Mouse (Mus musculus): Measurements from ENCODE around the gene Nt5c2. TPM values are rescaled to one million over a fixed set of nuclear protein-coding genes. Genes with fewer than 3 reads are reported as not detected.

Nt5c2 gene
- polyA plus RNA-seq, 1 experiment, result 76.9 TPM

GRCm38 (mm10) chr19:47023546-47023945, 8.6 kb upstream of the Nt5c2 start:
- no peak overlapping the region for H3K4me3 ChIP-seq (ENCODE audit: low read depth, low read length)
- no peaks in the 10 kb centered on the region for H3K9me3 ChIP-seq (replicated peaks; ENCODE audit: control insufficient read depth, insufficient read depth, low read length, poor library complexity, severe bottlenecking)
- H3K36me3 ChIP-seq (ENCODE audit: control insufficient read depth, insufficient read depth, low read length, poor library complexity, severe bottlenecking), result peaks cover 6% of the 10 kb centered on the region
- no peak overlapping the region for H3K9ac ChIP-seq (ENCODE audit: low read depth, poor library complexity, severe bottlenecking)
- peaks cover 3% of the 10 kb centered on the region for H3K4me1 ChIP-seq (ENCODE audit: control insufficient read depth, insufficient read depth, low read length)
- TF ChIP-seq CTCF (IDR thresholded peaks at IDR 0.05; ENCODE audit: low read depth, low read length), result no peak
- H3K27ac ChIP-seq (ENCODE audit: insufficient read depth, low read length), result no peak overlapping the region
- no peaks in the 10 kb centered on the region for H3K27me3 ChIP-seq (ENCODE audit: control insufficient read depth, insufficient read depth, low read length, poor library complexity, severe bottlenecking)

DNA sequence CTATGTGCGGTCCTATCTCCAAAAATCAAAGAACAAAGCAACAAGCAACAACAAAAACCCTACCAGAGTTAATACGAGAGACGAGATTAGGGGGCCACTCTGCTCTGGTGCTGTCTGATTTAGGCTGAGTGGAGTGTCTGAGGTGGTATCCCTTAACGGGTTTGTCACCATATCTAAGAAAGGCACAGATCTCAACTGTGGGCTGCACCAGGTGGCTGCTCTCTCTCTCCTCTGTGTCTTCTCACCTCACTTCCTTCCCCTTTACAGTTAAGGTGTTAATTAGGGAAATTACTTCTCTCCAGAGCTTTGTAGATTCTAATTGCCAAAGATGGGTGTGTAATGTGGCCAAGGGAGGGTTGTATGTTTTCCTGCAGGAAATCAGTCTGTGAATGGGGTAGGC, 7.8 kb upstream of the Nt5c2 start:
- no peak overlapping the region for H3K27ac ChIP-seq (ENCODE audit: insufficient read depth, low read length)
- no peaks in the 10 kb centered on the region for H3K27me3 ChIP-seq (ENCODE audit: control insufficient read depth, insufficient read depth, low read length, poor library complexity, severe bottlenecking)
- TF ChIP-seq EP300 (IDR thresholded peaks at IDR 0.05; ENCODE audit: insufficient read depth, low read depth, low read length), result no peak
- no peak for TF ChIP-seq CTCF (IDR thresholded peaks at IDR 0.05; ENCODE audit: low read depth, low read length)
- TF ChIP-seq POLR2A (IDR thresholded peaks at IDR 0.05; ENCODE audit: insufficient read depth, low read length), result no peak
- H3K4me3 ChIP-seq (ENCODE audit: low read depth, low read length), result no peak overlapping the region
- H3K9ac ChIP-seq (ENCODE audit: low read depth, poor library complexity, severe bottlenecking), result no peak overlapping the region
- H3K9me3 ChIP-seq (replicated peaks; ENCODE audit: control insufficient read depth, insufficient read depth, low read length, poor library complexity, severe bottlenecking), result no peaks in the 10 kb centered on the region
- H3K36me3 ChIP-seq (ENCODE audit: control insufficient read depth, insufficient read depth, low read length, poor library complexity, severe bottlenecking), result peaks cover 6% of the 10 kb centered on the region
- peaks cover 3% of the 10 kb centered on the region for H3K4me1 ChIP-seq (ENCODE audit: control insufficient read depth, insufficient read depth, low read length)

GRCm38 (mm10) chr19:47019326-47019725, 4.4 kb upstream of the Nt5c2 start:
- H3K9ac ChIP-seq (ENCODE audit: low read depth, poor library complexity, severe bottlenecking), result peak overlapping the region; percentile 56

GRCm38 (mm10) chr19:47018330-47018729, 3.4 kb upstream of the Nt5c2 start:
- Histone ChIP-seq H3K27ac (ENCODE audit: insufficient read depth, low read length) (peak overlapping the region; percentile 92), H3K27me3 (ENCODE audit: control insufficient read depth, insufficient read depth, low read length, poor library complexity, severe bottlenecking) (no peaks in the 10 kb centered on the region), H3K36me3 (ENCODE audit: control insufficient read depth, insufficient read depth, low read length, poor library complexity, severe bottlenecking) (peaks cover 6% of the 10 kb centered on the region), H3K4me3 (ENCODE audit: low read depth, low read length) (no peak overlapping the region), H3K4me1 (ENCODE audit: control insufficient read depth, insufficient read depth, low read length) (peaks cover under 1% of the 10 kb centered on the region), H3K9me3 (replicated peaks; ENCODE audit: control insufficient read depth, insufficient read depth, low read length, poor library complexity, severe bottlenecking) (no peaks in the 10 kb centered on the region), H3K9ac (ENCODE audit: low read depth, poor library complexity, severe bottlenecking) (no peak overlapping the region)
- TF ChIP-seq CTCF (IDR thresholded peaks at IDR 0.05; ENCODE audit: low read depth, low read length) (no peak), EP300 (IDR thresholded peaks at IDR 0.05; ENCODE audit: insufficient read depth, low read depth, low read length) (no peak), POLR2A (IDR thresholded peaks at IDR 0.05; ENCODE audit: insufficient read depth, low read length) (no peak)

More at GRCm38 (mm10) chr19:47019326-47019725, 4.4 kb upstream of the Nt5c2 start:
- H3K4me3 ChIP-seq (ENCODE audit: low read depth, low read length), result peak overlapping the region; percentile 44
- no peaks in the 10 kb centered on the region for H3K9me3 ChIP-seq (replicated peaks; ENCODE audit: control insufficient read depth, insufficient read depth, low read length, poor library complexity, severe bottlenecking)
- H3K27ac ChIP-seq (ENCODE audit: insufficient read depth, low read length), result peak overlapping the region; percentile 64
- TF ChIP-seq POLR2A (IDR thresholded peaks at IDR 0.05; ENCODE audit: insufficient read depth, low read length) (no peak), CTCF (IDR thresholded peaks at IDR 0.05; ENCODE audit: low read depth, low read length) (no peak), EP300 (IDR thresholded peaks at IDR 0.05; ENCODE audit: insufficient read depth, low read depth, low read length) (peak; percentile 89)
- H3K36me3 ChIP-seq (ENCODE audit: control insufficient read depth, insufficient read depth, low read length, poor library complexity, severe bottlenecking), result peaks cover 6% of the 10 kb centered on the region
- H3K27me3 ChIP-seq (ENCODE audit: control insufficient read depth, insufficient read depth, low read length, poor library complexity, severe bottlenecking), result no peaks in the 10 kb centered on the region
- H3K4me1 ChIP-seq (ENCODE audit: control insufficient read depth, insufficient read depth, low read length), result peaks cover 3% of the 10 kb centered on the region

DNA sequence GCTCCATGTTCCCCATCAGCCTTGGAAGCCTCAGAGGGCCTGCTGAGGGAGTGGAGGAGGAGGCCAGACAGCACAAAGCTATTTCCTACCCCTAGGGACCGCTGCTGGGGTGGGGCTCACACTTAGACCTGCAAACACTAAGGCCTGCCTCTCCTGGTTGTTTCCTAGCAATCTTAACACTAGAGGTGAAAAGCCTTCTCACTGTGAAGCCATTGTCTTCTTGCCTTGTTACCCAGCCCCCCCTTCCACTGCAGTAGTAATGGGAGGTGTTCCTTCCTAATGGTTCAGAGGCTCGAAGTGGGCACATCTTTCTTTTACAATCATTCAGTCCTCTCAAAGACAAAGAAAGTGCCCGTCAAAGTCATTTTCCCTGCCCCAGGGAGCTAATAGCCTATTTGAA, 2.9 kb upstream of the Nt5c2 start:
- Histone ChIP-seq H3K4me1 (ENCODE audit: control insufficient read depth, insufficient read depth, low read length) (peaks cover 1% of the 10 kb centered on the region), H3K36me3 (ENCODE audit: control insufficient read depth, insufficient read depth, low read length, poor library complexity, severe bottlenecking) (peaks cover 6% of the 10 kb centered on the region), H3K9me3 (replicated peaks; ENCODE audit: control insufficient read depth, insufficient read depth, low read length, poor library complexity, severe bottlenecking) (no peaks in the 10 kb centered on the region), H3K27ac (ENCODE audit: insufficient read depth, low read length) (peak overlapping the region; percentile 92), H3K27me3 (ENCODE audit: control insufficient read depth, insufficient read depth, low read length, poor library complexity, severe bottlenecking) (no peaks in the 10 kb centered on the region), H3K9ac (ENCODE audit: low read depth, poor library complexity, severe bottlenecking) (no peak overlapping the region), H3K4me3 (ENCODE audit: low read depth, low read length) (no peak overlapping the region)
- TF ChIP-seq POLR2A (IDR thresholded peaks at IDR 0.05; ENCODE audit: insufficient read depth, low read length), result no peak
- no peak for TF ChIP-seq CTCF (IDR thresholded peaks at IDR 0.05; ENCODE audit: low read depth, low read length)
- peak; percentile 92 for TF ChIP-seq EP300 (IDR thresholded peaks at IDR 0.05; ENCODE audit: insufficient read depth, low read depth, low read length)

GRCm38 (mm10) chr19:47016487-47016886, 1.5 kb upstream of the Nt5c2 start:
- no peaks in the 10 kb centered on the region for H3K27me3 ChIP-seq (ENCODE audit: control insufficient read depth, insufficient read depth, low read length, poor library complexity, severe bottlenecking)
- H3K9me3 ChIP-seq (replicated peaks; ENCODE audit: control insufficient read depth, insufficient read depth, low read length, poor library complexity, severe bottlenecking), result no peaks in the 10 kb centered on the region
- H3K4me1 ChIP-seq (ENCODE audit: control insufficient read depth, insufficient read depth, low read length), result peaks cover 1% of the 10 kb centered on the region
- no peak overlapping the region for H3K27ac ChIP-seq (ENCODE audit: insufficient read depth, low read length)
- no peaks in the 10 kb centered on the region; the same call in 1 of the 2 replicates for H3K36me3 ChIP-seq (ENCODE audit: control insufficient read depth, insufficient read depth, low read length, poor library complexity, severe bottlenecking)
- H3K9ac ChIP-seq (ENCODE audit: low read depth, poor library complexity, severe bottlenecking), result no peak overlapping the region
- TF ChIP-seq POLR2A (IDR thresholded peaks at IDR 0.05; ENCODE audit: insufficient read depth, low read length) (no peak), EP300 (IDR thresholded peaks at IDR 0.05; ENCODE audit: insufficient read depth, low read depth, low read length) (no peak), CTCF (IDR thresholded peaks at IDR 0.05; ENCODE audit: low read depth, low read length) (no peak)
- H3K4me3 ChIP-seq (ENCODE audit: low read depth, low read length), result peak overlapping the region; percentile 25; the same call in 1 of the 2 replicates

Data from ES-Bruce4 (cell line).